Mouse (Mus musculus) liver, embryonic 11.5 days (tissue): ENCODE data around the gene Efcc1. TPM values are rescaled to one million over a fixed set of nuclear protein-coding genes. Genes with fewer than 3 reads are reported as not detected.

Source experiments
- ATAC-seq: fragments of 200-750 bp; cut with Nextera tagmentation; replicated peaks from 2 replicates; pipeline ENCODE4 v1.8.0; 2017; ENCODE audit warnings: moderate number of reproducible peaks, mild to moderate bottlenecking, moderate TSS enrichment, moderate library complexity; ENCODE audit not compliant: low FRiP score
- DNase-seq: peaks from one replicate; pipeline ENCODE4 v3.0.0-alpha.2; 2017; ENCODE audit warnings: low spot score
- H3K27ac ChIP-seq: fragments of 300-500 bp; sonication (generic); 2 replicates; pipeline ENCODE4 v1.5.1; 2014; ENCODE audit warnings: mild to moderate bottlenecking, low read depth, low read length, control low read depth
- H3K27me3 ChIP-seq: fragments of 300-500 bp; sonication (generic); replicated peaks from 2 replicates; pipeline ENCODE4 v1.6.1; 2014; ENCODE audit warnings: low read length, mixed read lengths; ENCODE audit not compliant: control insufficient read depth, insufficient read depth
- H3K36me3 ChIP-seq: fragments of 300-500 bp; sonication (generic); 2 replicates; pipeline ENCODE4 v1.6.1; 2014; ENCODE audit warnings: mild to moderate bottlenecking, low read length, moderate library complexity, mixed read lengths; ENCODE audit not compliant: control insufficient read depth, insufficient read depth
- H3K4me1 ChIP-seq: fragments of 300-500 bp; sonication (generic); replicated peaks from 2 replicates; pipeline ENCODE4 v1.6.1; 2014; ENCODE audit warnings: low read length, mixed read lengths; ENCODE audit not compliant: control insufficient read depth, insufficient read depth
- H3K4me2 ChIP-seq: fragments of 300-500 bp; sonication (generic); 2 replicates; pipeline ENCODE4 v1.6.1; 2014; ENCODE audit warnings: mild to moderate bottlenecking, control low read depth, moderate library complexity
- H3K4me3 ChIP-seq: fragments of 300-500 bp; sonication (generic); 2 replicates; pipeline ENCODE4 v1.5.1; 2014; ENCODE audit warnings: low read depth, low read length, control low read depth
- H3K9ac ChIP-seq: fragments of 300-500 bp; sonication (generic); 2 replicates; pipeline ENCODE4 v1.6.1; 2014; ENCODE audit warnings: low read depth, low read length, control low read depth
- H3K9me3 ChIP-seq: fragments of 300-500 bp; sonication (generic); 2 replicates; pipeline ENCODE4 v1.6.1; 2016; ENCODE audit warnings: low read length, inconsistent platforms, mixed read lengths; ENCODE audit not compliant: control insufficient read depth
- WGBS: fragments of 180-500 bp; shearing (Covaris S2); extraction: QIAGEN DNeasy Blood & Tissue Kit; methylation state at CpG from one replicate; pipeline ENCODE4 v1.1.7; 2014; 5-methylcytosine and 5-hydroxymethylcytosine counted together
- polyA plus RNA-seq: library from polyadenylated mRNA; unstranded; fragments of >200 nt; fragmentation: Nextera tagmentation; extraction: Ambion mirVana; gene quantifications from 2 replicates; pipeline ENCODE4 v1.2.1, GENCODE M21; 2014

The Efcc1 gene
- 0.45 and 0.57 TPM in 2 replicates for polyA plus RNA-seq

GRCm38 (mm10) chr6:87730591-87731462 lies at the start of gene Efcc1:
Gene Efcc1 (plus strand): TSS chr6:87730869.
- DNase-seq (peak; percentile 51), ATAC-seq (peak; percentile 20; the same call in 1 of the 2 replicates)
- H3K4me2 ChIP-seq = peak within 1 kb of the TSS; percentile 88
- H3K9ac ChIP-seq = peak within 1 kb of the TSS; percentile 39; the same call in 1 of the 2 replicates
- no peaks in the 10 kb centered on the region for H3K9me3 ChIP-seq
- peaks cover 61% of the 10 kb centered on the region for H3K27me3 ChIP-seq
- no peak within 1 kb of the TSS for H3K27ac ChIP-seq
- H3K36me3 ChIP-seq = no peaks in the 10 kb centered on the region
- H3K4me1 ChIP-seq = peaks cover 12% of the 10 kb centered on the region
- 1% methylated on average over 88 of the region's 90 CpGs for WGBS
- peak within 1 kb of the TSS; percentile 57 for H3K4me3 ChIP-seq

- Histone ChIP-seq H3K4me1 (no peaks in the 10 kb centered on the region), H3K4me3 (no peak overlapping the region), H3K4me2 (no peak overlapping the region), H3K9me3 (no peaks in the 10 kb centered on the region), H3K27ac (no peak overlapping the region), H3K27me3 (0 out of 2 replicates have a peak, but pooled peaks cover 4% of the 10 kb centered on the region), H3K9ac (no peak overlapping the region), H3K36me3 (no peaks in the 10 kb centered on the region)
- WGBS = 77% methylated on average over 3 of the region's 3 CpGs
- DNase-seq = no peak
- no peak for ATAC-seq
These were observed 34.7 kb upstream of the Efcc1 start for GRCm38 (mm10) chr6:87695947-87696346.

DNA sequence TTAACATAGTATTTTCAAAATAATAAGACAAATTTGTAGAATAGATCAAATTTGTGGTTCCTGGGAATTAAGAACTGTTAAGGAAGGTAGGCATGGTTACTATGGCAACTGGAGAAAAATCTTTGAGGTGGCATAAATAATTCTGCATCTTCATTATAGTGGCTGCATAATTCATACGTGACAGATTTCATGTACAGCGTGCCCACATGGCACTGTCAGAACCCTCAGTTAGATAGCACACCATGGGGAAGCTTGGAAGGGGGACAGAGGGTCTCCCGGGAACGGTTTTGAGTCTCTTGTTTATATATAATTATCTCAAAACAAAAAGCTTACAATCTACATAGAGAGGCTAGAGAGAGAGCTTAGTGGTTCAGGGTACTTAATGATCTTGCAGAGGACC lies 34.1 kb upstream of the Efcc1 start:
- no peaks in the 10 kb centered on the region for H3K4me1 ChIP-seq
- H3K4me3 ChIP-seq = no peak overlapping the region
- ATAC-seq (no peak), DNase-seq (no peak)
- 0 out of 2 replicates have a peak, but pooled peaks cover 4% of the 10 kb centered on the region for H3K27me3 ChIP-seq
- 82% methylated on average over 4 of the region's 4 CpGs for WGBS
- H3K27ac ChIP-seq = no peak overlapping the region
- H3K4me2 ChIP-seq = no peak overlapping the region
- H3K36me3 ChIP-seq = no peaks in the 10 kb centered on the region
- no peak overlapping the region for H3K9ac ChIP-seq
- no peaks in the 10 kb centered on the region for H3K9me3 ChIP-seq

- H3K27me3 ChIP-seq = peaks cover 4% of the 10 kb centered on the region; the same call in 1 of the 2 replicates
- H3K36me3 ChIP-seq = no peaks in the 10 kb centered on the region
- ATAC-seq (no peak), DNase-seq (no peak)
- H3K27ac ChIP-seq = no peak overlapping the region
- no peak overlapping the region for H3K4me3 ChIP-seq
- WGBS = 42% methylated on average over 3 of the region's 3 CpGs
- no peak overlapping the region for H3K9ac ChIP-seq
- no peaks in the 10 kb centered on the region for H3K9me3 ChIP-seq
- H3K4me2 ChIP-seq = no peak overlapping the region
- H3K4me1 ChIP-seq = no peaks in the 10 kb centered on the region
These were observed 24.4 kb upstream of the Efcc1 start for GRCm38 (mm10) chr6:87706246-87706645.

DNA sequence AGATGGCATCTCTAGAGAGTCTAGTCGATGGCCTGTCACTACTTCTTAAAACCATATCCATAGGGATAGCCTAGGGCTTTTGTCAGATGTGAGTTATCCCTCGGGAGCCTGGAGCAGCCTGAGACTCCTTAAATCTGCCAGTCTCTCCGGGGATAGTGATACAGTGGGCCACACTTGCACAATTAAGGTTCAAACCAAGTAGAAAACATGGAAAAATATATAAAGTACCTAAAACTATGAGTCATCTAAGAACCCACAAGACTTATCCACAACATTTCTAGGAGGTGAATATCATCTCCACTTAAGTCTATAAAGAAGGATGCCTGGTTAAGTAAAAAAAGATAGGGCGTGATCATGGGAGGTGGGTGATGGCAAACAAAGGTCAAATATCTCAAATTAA lies 18.4 kb upstream of the Efcc1 start:
- Histone ChIP-seq H3K27ac (no peak overlapping the region), H3K4me3 (no peak overlapping the region), H3K9ac (no peak overlapping the region), H3K36me3 (no peaks in the 10 kb centered on the region), H3K27me3 (no peaks in the 10 kb centered on the region; the same call in 1 of the 2 replicates), H3K4me2 (no peak overlapping the region), H3K4me1 (no peaks in the 10 kb centered on the region), H3K9me3 (no peaks in the 10 kb centered on the region)
- WGBS = 82% methylated on average over 4 of the region's 4 CpGs
- DNase-seq (no peak), ATAC-seq (no peak)

DNA sequence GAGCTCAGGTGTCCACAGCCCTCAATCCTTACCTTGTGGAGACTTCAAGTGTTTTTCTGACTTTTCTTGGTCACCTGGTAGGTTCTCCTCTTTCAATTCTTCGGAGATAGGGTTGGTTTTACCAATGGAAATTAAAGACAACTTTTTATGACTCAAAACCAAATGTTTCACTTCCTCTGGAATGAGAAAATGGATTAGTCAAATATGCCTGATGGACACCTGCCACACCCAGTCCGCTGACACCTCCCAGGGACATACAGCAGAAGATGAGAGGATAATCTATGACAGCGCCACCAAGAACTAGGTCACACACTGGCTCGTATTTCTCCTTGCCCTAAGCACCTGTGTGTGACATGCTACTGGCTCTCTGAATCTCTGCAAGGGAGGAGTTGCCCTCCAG lies 16.6 kb upstream of the Efcc1 start:
- 73% methylated on average over 4 of the region's 4 CpGs for WGBS
- Histone ChIP-seq H3K4me3 (no peak overlapping the region), H3K4me1 (no peaks in the 10 kb centered on the region), H3K27ac (no peak overlapping the region), H3K4me2 (no peak overlapping the region), H3K9me3 (no peaks in the 10 kb centered on the region), H3K27me3 (no peaks in the 10 kb centered on the region; the same call in 1 of the 2 replicates), H3K9ac (no peak overlapping the region), H3K36me3 (no peaks in the 10 kb centered on the region)
- DNase-seq (no peak), ATAC-seq (no peak)

GRCm38 (mm10) chr6:87722631-87723030 lies 8.0 kb upstream of the Efcc1 start:
- H3K4me1 ChIP-seq = no peaks in the 10 kb centered on the region; the same call in 1 of the 2 replicates
- DNase-seq (peak; percentile 57), ATAC-seq (peak; percentile 54)
- no peak overlapping the region for H3K4me3 ChIP-seq
- H3K9me3 ChIP-seq = no peaks in the 10 kb centered on the region
- no peak overlapping the region for H3K4me2 ChIP-seq
- no peaks in the 10 kb centered on the region for H3K36me3 ChIP-seq
- no peak overlapping the region for H3K9ac ChIP-seq
- no peak overlapping the region for H3K27ac ChIP-seq
- 6% methylated on average over 13 of the region's 13 CpGs for WGBS
- no peaks in the 10 kb centered on the region; the same call in 1 of the 2 replicates for H3K27me3 ChIP-seq

DNA sequence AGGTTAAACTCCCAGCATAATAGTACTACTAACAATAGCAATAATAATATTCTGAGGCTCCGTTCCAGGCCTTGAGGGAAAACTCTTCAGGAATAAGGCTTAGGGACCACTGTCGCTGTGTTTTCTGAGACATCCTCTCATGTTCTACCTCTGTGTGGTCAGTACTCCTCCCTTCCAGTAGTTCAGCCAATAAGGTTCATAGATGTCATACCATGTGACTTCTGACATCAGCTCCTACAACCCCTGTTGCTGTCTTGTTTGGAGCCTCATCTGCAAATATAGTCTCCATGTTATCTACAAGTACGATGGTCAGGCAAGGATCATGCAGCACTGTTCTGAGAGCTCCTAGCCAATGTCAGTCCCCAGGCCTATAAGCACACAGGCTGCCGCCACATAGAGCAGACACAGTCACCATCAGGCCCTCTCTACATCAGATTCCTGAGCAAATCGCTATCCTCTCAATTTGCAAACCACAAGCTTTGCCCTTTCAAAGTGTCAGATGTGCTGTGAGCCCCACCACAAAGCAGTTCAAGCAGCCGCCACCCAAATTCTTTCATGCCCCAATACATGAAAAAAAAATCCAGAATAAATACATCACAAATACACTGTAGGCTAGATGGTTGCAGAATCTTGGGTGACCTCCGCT lies 5.3 kb upstream of the Efcc1 start:
- Histone ChIP-seq H3K4me1 (no peaks in the 10 kb centered on the region; the same call in 1 of the 2 replicates), H3K36me3 (no peaks in the 10 kb centered on the region), H3K27me3 (peaks cover 16% of the 10 kb centered on the region), H3K27ac (no peak overlapping the region), H3K4me2 (no peak overlapping the region), H3K9ac (no peak overlapping the region), H3K4me3 (no peak overlapping the region), H3K9me3 (no peaks in the 10 kb centered on the region)
- no peak for ATAC-seq
- no peak for DNase-seq
- 67% methylated on average over 7 of the region's 7 CpGs for WGBS
